Mouse (Mus musculus) forebrain, embryonic 15.5 days (tissue): ENCODE results near the gene Naxd. TPM values are rescaled to one million over a fixed set of nuclear protein-coding genes. Genes with fewer than 3 reads are reported as not detected.
A peak's percentile ranks its signal among the peaks of the same experiment; 100 is the strongest.

Experiments
- ATAC-seq: fragments of 200-750 bp; cut with Nextera tagmentation; replicated peaks from 2 replicates; pipeline ENCODE4 v1.8.0; 2017; ENCODE audit warnings: mild to moderate bottlenecking, moderate TSS enrichment, moderate library complexity
- H3K27ac ChIP-seq: fragments of 300-500 bp; sonication (generic); replicated peaks from 2 replicates; pipeline ENCODE4 v1.5.1; 2015; ENCODE audit warnings: mild to moderate bottlenecking, inconsistent platforms
- H3K27me3 ChIP-seq: fragments of 300-500 bp; sonication (generic); 2 replicates; pipeline ENCODE4 v1.6.1; 2015; ENCODE audit warnings: inconsistent platforms
- H3K36me3 ChIP-seq: fragments of 300-500 bp; sonication (generic); 2 replicates; pipeline ENCODE4 v1.6.1; 2015; ENCODE audit warnings: mild to moderate bottlenecking, inconsistent platforms
- H3K4me1 ChIP-seq: fragments of 300-500 bp; sonication (generic); 2 replicates; pipeline ENCODE4 v1.6.1; 2015; ENCODE audit warnings: inconsistent platforms
- H3K4me2 ChIP-seq: fragments of 300-500 bp; sonication (generic); replicated peaks from 2 replicates; pipeline ENCODE4 v1.6.1; 2015; ENCODE audit warnings: mild to moderate bottlenecking, inconsistent platforms
- H3K4me3 ChIP-seq: fragments of 300-500 bp; sonication (generic); 2 replicates; pipeline ENCODE4 v1.5.1; 2015; ENCODE audit warnings: mild to moderate bottlenecking, inconsistent platforms
- H3K9ac ChIP-seq: fragments of 300-500 bp; sonication (generic); replicated peaks from 2 replicates; pipeline ENCODE4 v1.6.1; 2015; ENCODE audit warnings: mild to moderate bottlenecking, inconsistent platforms
- H3K9me3 ChIP-seq: fragments of 300-500 bp; sonication (generic); 2 replicates; pipeline ENCODE4 v1.6.1; 2016; ENCODE audit warnings: inconsistent platforms
- WGBS: fragments of 180-500 bp; shearing (Covaris S2); methylation state at CpG from one replicate; pipeline ENCODE4 v1.1.7; 2015; ENCODE audit warnings: mixed read lengths; 5-methylcytosine and 5-hydroxymethylcytosine counted together
- polyA plus RNA-seq: library from polyadenylated mRNA; unstranded; fragments of >200 nt; fragmentation: Nextera tagmentation; extraction: Ambion mirVana; gene quantifications from 2 replicates; pipeline ENCODE4 v1.2.1, GENCODE M21; 2015

Gene Naxd
- polyA plus RNA-seq, 1 experiment from 2014 or later, result 166 TPM

DNA sequence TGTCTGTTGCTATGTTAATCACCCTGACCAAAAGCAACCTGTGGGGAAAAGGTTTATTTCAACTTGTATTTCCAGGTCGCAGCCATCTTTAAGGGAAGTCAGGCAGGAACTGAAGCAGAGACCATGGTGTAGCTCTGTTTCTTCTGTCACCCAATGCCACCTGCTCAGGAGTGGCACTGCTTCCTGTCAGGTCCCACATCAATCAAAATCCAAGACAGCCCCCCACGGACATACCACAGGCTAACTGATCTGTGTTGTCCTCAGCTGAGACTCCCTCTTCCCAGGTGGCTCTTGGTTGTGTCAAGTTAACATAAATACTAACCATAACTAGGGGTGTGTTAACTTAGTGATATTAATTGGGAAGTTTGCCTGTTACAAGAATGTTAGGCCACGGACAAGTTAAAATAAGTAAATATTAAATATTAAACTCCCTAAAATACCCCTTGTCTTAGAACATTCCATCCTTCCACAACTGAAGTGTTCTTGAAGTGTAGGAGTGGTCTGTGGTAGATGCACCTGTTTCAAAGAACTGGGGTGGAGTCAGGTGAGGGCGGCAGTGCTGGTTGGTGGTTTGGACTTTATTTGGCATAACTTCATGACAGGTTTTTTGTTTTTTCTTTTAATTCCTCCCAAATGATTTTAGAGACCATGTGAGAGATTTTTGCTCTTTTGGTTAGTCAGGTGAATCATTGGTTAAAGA is 1.6 kb downstream of the Naxd start:
- ATAC-seq, result no peak
- H3K4me2 ChIP-seq, result peak overlapping the region; percentile 78

DNA sequence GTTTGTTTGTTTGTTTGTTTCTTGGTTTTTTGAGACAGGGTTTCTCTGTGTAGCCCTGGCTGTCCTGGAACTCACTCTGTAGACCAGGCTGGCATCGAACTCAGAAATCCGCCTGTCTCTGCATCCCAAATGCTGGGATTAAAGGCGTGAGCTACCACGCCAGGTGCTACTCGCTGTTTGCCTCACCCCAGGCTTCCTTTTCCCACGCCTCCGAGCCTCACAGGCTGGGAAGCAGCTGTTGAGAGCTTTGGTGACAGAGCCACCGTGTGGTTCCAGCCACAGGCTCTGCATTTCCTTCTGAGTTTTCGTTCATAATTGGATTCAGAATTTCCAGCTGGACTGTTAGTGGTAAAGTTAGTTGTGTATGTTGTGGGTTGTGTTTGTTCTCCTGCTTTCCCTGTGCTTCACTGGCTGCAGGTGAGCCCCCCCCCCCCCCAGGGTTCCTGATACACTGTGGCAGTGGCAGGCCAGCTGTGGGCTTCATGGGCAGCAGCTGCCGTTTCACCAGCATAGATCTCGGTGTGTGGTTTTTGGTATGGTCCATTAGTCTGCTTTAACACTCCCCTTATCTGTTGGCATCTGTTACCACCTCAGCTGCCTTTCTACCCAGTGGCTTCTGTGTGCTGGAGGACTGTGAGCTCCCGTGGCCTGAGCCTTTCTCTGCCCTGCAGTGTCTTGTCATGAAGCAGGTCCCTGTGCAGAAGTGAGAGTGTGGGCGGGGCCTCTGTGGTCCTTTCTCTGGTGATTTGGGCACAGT is 6.3 kb downstream of the Naxd start:
- no peak for ATAC-seq
- Histone ChIP-seq H3K27ac (no peak overlapping the region), H3K9me3 (no peaks in the 10 kb centered on the region), H3K4me1 (peaks cover 3% of the 10 kb centered on the region), H3K36me3 (peaks cover 54% of the 10 kb centered on the region), H3K4me2 (no peak overlapping the region), H3K27me3 (no peaks in the 10 kb centered on the region), H3K4me3 (no peak overlapping the region), H3K9ac (no peak overlapping the region)
- 93% methylated on average over 13 of the region's 13 CpGs for WGBS

More for the DNA sequence above, 1.6 kb downstream of the Naxd start:
- peaks cover 13% of the 10 kb centered on the region for H3K36me3 ChIP-seq
- 0 out of 2 replicates have a peak, but pooled peaks cover 9% of the 10 kb centered on the region for H3K27me3 ChIP-seq
- peak overlapping the region; percentile 89; the same call in 1 of the 2 replicates for H3K4me3 ChIP-seq
- H3K9ac ChIP-seq, result no peak overlapping the region
- peaks cover 19% of the 10 kb centered on the region for H3K4me1 ChIP-seq
- H3K27ac ChIP-seq, result no peak overlapping the region
- H3K9me3 ChIP-seq, result no peaks in the 10 kb centered on the region
- WGBS, result 92% methylated on average over 4 of the region's 4 CpGs

DNA sequence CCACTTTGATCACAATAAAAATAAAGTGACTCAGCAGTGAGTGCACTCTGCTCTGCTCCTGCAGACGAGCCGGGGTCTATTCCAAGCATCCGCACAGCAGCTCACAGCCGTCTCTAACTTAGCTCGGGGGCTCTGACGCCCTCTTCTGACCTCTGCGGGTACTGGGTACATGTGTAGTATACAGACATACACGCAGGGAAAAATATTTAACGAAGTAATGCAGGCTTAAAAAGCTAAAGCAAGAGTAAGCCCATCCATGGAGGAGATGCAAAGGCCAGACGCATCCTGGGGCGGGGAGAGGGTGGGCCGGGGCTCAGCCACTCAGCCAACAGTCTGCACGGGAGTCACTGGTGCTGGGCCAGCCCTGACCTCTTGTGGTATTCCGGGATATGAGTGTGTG is 8.8 kb downstream of the Naxd start:
- 80% methylated on average over 14 of the region's 14 CpGs for WGBS
- Histone ChIP-seq H3K4me2 (no peak overlapping the region), H3K4me3 (no peak overlapping the region)

DNA sequence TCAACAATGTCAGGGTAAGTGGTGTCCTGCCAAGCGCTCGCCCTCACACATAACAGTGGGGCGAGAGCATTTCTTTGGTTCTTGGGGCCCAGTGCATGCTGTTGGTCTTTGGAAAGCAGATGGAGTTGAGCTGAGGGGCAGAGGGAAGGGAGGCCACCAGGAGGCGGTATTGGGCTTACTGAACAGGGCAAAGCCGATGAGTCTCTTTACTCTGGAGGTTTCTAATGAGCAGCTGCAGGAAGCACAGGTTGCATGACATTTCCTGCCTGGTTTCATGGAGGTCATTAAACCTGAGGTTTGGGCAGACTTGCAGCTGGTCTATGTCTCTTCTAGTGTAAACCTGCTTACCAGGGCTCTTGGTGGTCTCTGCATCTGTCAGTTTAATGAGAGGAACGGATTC is 9.5 kb downstream of the Naxd start:
- Histone ChIP-seq H3K27me3 (no peaks in the 10 kb centered on the region), H3K36me3 (peaks cover 85% of the 10 kb centered on the region), H3K4me3 (no peak overlapping the region), H3K4me1 (no peaks in the 10 kb centered on the region), H3K9ac (no peak overlapping the region), H3K27ac (no peak overlapping the region), H3K9me3 (no peaks in the 10 kb centered on the region), H3K4me2 (no peak overlapping the region)
- ATAC-seq, result 0 out of 2 replicates have a peak, but pooled peaks have one; percentile 42
- 74% methylated on average over 6 of the region's 6 CpGs for WGBS

More for the DNA sequence above, 8.8 kb downstream of the Naxd start:
- Histone ChIP-seq H3K9me3 (no peaks in the 10 kb centered on the region), H3K9ac (no peak overlapping the region), H3K27ac (no peak overlapping the region), H3K4me1 (no peaks in the 10 kb centered on the region; the same call in 1 of the 2 replicates), H3K36me3 (peaks cover 78% of the 10 kb centered on the region), H3K27me3 (no peaks in the 10 kb centered on the region)
- no peak for ATAC-seq

DNA sequence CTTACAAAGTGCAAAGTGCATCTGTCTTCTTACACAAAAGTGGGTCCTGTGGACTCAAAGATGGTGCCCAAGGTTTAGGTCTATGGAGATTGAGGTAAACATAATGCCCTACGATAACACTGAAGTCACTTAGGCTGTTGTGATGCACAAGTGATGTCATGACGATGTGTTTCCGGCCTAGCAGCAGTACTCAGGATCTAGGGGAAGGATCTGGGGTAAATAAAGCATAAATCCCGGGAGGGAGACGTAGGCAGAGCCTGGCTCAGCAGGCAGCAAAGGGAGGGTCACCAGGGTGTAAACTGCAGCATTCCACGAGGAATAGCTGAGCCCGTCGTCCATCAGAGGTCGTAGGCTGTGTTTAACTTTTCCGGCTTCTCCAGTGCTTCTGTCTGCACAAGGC is 11.6 kb downstream of the Naxd start:
- no peak overlapping the region for H3K9ac ChIP-seq
- no peak overlapping the region for H3K4me3 ChIP-seq
- H3K4me1 ChIP-seq, result no peaks in the 10 kb centered on the region
- H3K36me3 ChIP-seq, result peaks cover 91% of the 10 kb centered on the region
- H3K9me3 ChIP-seq, result no peaks in the 10 kb centered on the region
- 91% methylated on average over 10 of the region's 10 CpGs for WGBS
- H3K4me2 ChIP-seq, result no peak overlapping the region
- H3K27me3 ChIP-seq, result no peaks in the 10 kb centered on the region
- no peak for ATAC-seq
- no peak overlapping the region for H3K27ac ChIP-seq

DNA sequence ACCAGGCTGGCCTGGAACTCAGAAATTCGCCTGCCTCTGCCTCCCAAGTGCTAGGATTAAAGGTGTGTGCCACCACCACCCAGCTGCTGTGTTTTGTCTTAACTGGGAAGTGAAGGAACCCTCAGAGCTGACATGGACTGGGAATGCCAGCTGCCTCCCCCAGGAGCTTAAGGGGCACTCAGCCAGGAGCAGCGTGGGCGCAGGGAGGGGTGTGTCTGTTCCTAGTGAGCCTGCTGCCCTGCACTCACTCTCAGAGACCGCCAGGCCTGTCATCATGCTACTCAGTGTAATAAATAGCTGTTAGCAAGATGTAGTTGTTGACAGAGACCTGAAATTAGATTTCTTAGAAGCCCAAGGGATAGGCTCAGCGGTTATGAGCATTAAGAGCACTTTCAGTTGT is 13.7 kb downstream of the Naxd start:
- WGBS, result 91% methylated on average over 5 of the region's 5 CpGs
- peaks cover 80% of the 10 kb centered on the region for H3K36me3 ChIP-seq
- no peak overlapping the region for H3K27ac ChIP-seq
- no peaks in the 10 kb centered on the region for H3K27me3 ChIP-seq
- no peaks in the 10 kb centered on the region for H3K9me3 ChIP-seq
- H3K4me3 ChIP-seq, result no peak overlapping the region
- H3K4me1 ChIP-seq, result no peaks in the 10 kb centered on the region
- no peak for ATAC-seq
- H3K9ac ChIP-seq, result no peak overlapping the region
- no peak overlapping the region for H3K4me2 ChIP-seq

DNA sequence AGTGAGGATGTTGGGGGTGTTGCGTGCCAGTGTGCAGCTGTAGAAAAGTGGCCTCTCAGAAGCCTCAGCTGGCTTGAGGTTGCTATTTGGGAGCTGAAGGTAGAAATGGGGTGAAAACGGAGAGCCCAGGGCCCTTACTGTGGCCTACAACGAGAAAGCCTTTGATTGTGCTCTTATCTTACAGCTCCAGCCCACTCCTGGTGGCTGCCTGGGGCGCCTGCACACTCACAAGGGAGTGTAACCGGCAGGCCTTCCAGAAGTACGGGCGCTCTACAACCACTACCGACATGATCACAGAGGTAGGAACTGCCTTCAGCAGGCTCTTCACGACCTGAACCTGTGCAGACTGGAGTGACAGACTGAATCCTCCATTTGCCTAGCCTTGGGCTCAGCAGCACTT is 15.4 kb downstream of the Naxd start:
- WGBS, result 92% methylated on average over 9 of the region's 9 CpGs
- no peak overlapping the region for H3K9ac ChIP-seq
- no peak for ATAC-seq
- no peaks in the 10 kb centered on the region for H3K9me3 ChIP-seq
- H3K4me3 ChIP-seq, result no peak overlapping the region
- H3K4me1 ChIP-seq, result no peaks in the 10 kb centered on the region
- no peak overlapping the region for H3K4me2 ChIP-seq
- peaks cover 64% of the 10 kb centered on the region for H3K36me3 ChIP-seq
- no peaks in the 10 kb centered on the region for H3K27me3 ChIP-seq
- H3K27ac ChIP-seq, result no peak overlapping the region

DNA sequence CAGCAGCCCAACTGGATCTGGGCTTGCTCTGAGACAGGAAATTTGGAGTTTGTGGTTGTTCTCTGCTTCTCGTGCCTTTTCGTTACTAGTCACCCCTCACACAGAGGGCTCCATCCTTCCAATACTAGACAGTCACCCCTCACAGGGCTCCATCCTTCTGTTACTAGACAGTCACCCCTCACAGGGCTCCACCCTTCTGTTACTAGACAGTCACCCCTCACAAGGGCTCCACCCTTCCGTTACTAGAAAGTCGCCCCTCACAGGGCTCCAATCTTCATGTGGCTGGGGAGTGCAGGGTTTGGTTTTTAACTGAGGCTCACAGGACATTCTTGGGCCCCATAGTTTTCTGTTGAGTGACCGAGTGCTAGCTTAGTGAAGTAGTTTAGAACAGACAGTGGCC is 15.9 kb downstream of the Naxd start:
- no peak for ATAC-seq
- H3K27ac ChIP-seq, result no peak overlapping the region
- no peaks in the 10 kb centered on the region for H3K27me3 ChIP-seq
- H3K9ac ChIP-seq, result no peak overlapping the region
- no peak overlapping the region for H3K4me2 ChIP-seq
- no peaks in the 10 kb centered on the region for H3K9me3 ChIP-seq
- H3K36me3 ChIP-seq, result peaks cover 60% of the 10 kb centered on the region
- no peak overlapping the region for H3K4me3 ChIP-seq
- H3K4me1 ChIP-seq, result no peaks in the 10 kb centered on the region
- 91% methylated on average over 5 of the region's 5 CpGs for WGBS

DNA sequence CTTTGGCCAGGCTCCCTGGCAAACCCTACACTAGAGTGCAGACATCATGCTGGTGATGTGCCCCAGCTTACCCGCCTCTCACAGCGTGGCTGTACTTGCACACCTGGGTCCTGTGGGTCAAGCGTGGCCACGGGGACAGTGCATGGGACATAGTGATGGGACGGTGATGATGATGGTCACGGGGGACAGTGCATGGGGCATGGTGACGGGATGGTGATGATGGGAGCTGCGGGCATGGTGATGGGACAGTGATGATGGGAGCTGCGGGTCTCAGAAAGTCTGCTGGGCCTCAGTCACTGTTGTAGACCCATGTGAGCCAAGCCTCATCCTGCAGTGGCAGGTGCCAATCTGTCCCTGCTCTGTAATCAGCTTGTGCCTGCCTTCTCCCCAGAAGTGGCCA is 19.0 kb downstream of the Naxd start:
- Histone ChIP-seq H3K36me3 (peaks cover 36% of the 10 kb centered on the region), H3K9ac (no peak overlapping the region), H3K4me3 (no peak overlapping the region), H3K27ac (no peak overlapping the region), H3K9me3 (no peaks in the 10 kb centered on the region), H3K4me2 (no peak overlapping the region), H3K27me3 (no peaks in the 10 kb centered on the region), H3K4me1 (no peaks in the 10 kb centered on the region)
- ATAC-seq, result no peak
- 98% methylated on average over 9 of the region's 9 CpGs for WGBS

DNA sequence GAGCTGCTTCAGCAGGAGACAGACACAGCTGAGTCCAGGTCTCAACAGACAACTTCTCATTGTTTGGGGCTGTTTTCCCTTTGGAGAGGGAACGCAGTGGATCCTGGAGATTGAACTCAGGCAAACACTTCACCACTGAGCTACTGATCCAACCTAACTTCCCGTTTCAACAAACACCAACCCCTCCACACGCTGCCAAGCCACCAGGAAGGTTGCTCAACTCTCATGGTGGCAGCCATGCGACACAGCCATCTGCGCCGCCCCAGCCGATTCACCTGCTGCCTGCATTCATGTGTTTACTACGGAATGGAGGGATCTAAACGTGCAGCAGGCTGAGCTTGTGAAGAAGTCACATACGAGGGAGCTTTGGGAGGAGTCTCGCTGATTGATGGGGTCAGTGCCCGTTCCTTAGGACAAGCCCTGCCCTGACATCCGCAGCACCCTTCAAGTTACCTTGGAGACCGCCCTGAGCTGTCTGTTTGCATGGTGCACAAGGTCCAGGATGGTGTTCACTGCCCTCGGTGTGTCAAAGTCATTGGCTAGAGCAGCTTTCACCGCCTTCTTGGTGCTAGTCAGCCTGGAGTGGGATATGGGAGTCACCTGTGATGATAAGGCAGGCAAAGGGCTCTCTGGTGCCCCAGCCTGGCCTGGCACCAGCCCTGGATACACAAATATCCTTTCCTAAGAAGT is 20.2 kb downstream of the Naxd start:
- Histone ChIP-seq H3K4me3 (no peak overlapping the region), H3K27ac (no peak overlapping the region), H3K9me3 (no peaks in the 10 kb centered on the region), H3K4me2 (no peak overlapping the region), H3K4me1 (no peaks in the 10 kb centered on the region), H3K36me3 (peaks cover 35% of the 10 kb centered on the region), H3K27me3 (no peaks in the 10 kb centered on the region), H3K9ac (no peak overlapping the region)
- 91% methylated on average over 16 of the region's 16 CpGs for WGBS
- no peak for ATAC-seq

DNA sequence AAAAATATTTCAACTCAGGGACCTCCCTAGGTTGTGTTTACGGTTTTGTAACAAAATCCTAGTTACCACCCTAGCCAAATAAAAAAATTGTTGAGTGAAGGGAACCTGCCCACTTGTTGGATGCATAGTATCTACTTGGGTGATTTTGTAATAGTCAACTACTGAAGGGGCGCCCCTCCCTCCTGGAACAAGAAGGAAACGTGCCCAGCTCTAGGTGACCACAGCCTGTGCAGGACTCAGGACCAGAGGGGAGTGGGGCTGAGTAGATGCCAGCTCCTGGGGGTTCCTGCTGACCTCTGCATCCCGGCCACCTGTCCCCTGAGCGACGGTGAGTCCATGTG is 20.7 kb downstream of the Naxd start:
- Histone ChIP-seq H3K4me3 (no peak overlapping the region), H3K4me1 (no peaks in the 10 kb centered on the region), H3K9me3 (no peaks in the 10 kb centered on the region), H3K27ac (no peak overlapping the region), H3K36me3 (peaks cover 31% of the 10 kb centered on the region), H3K9ac (no peak overlapping the region), H3K27me3 (no peaks in the 10 kb centered on the region), H3K4me2 (no peak overlapping the region)
- WGBS, result 91% methylated on average over 6 of the region's 6 CpGs
- no peak for ATAC-seq

DNA sequence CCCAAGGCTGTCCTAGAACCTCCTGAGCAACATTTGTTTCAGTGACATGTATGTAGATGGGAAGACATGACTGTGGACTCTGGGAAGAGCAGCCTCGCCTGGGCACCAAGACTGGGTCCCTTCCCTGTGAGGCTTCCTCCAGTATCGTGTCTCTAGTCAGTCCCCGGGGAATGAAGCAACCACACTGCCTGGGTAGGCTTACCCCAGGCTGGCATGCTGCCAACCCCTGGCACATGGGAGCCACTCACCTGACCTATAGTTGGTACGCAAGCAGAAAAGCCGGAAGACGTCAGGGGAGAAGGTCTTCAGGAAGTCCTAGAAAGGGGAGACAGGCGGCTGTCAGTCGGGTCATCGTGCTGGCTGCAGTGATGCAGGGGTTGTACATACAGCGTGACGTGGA is 21.4 kb downstream of the Naxd start:
- H3K9ac ChIP-seq, result no peak overlapping the region
- WGBS, result 80% methylated on average over 11 of the region's 11 CpGs
- H3K36me3 ChIP-seq, result peaks cover 25% of the 10 kb centered on the region
- H3K4me2 ChIP-seq, result no peak overlapping the region
- H3K27me3 ChIP-seq, result no peaks in the 10 kb centered on the region
- H3K9me3 ChIP-seq, result no peaks in the 10 kb centered on the region
- H3K4me1 ChIP-seq, result no peaks in the 10 kb centered on the region
- no peak overlapping the region for H3K27ac ChIP-seq
- no peak for ATAC-seq
- no peak overlapping the region for H3K4me3 ChIP-seq
